Mouse (Mus musculus) cerebellum, adult 18-20 months (tissue): ENCODE measurements at regions not wholly inside any gene's neighbourhood (a gene's known extent, or its start where the extent isn't known, plus 50 kb on each side); places are given as distances from the start of the nearest gene placed in this dataset.

Experiments used
- DNase-seq, 2 experiments: peaks; one replicate each; pipeline ENCODE4 v3.0.0; 2021

DNA sequence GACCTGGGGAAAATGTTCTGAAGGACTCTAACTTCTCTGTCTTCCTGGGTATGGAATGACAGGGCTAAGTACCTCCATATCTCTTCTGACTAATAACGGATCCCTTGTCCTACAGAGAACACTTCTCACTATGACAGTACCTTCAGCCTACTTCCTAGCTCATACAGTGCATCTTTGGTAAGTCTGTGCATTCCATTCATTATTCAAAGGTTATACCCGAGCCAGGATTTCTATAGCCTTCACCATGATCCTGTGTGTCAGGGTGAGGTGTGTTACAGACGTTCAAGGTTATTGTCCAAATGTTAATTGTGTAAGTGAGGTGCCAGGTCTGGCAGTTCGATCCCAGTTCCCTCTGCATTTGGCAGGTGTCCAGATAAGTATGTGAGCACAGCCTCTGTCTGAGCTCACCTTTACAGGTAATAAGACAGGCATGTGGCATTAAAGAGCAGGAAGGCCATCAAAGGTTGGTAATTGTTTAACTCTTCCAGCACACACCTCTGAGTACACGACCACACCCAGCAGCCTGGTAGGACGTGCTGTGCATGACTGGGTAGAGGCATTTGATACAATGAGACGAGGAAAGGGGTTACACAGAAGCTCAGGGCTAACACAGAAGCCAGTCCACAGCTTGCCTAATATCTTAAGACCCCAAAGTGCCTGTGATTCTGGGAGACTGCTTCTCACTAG, 96.3 kb upstream of the Bmp2 start:
- no peak for DNase-seq

DNA sequence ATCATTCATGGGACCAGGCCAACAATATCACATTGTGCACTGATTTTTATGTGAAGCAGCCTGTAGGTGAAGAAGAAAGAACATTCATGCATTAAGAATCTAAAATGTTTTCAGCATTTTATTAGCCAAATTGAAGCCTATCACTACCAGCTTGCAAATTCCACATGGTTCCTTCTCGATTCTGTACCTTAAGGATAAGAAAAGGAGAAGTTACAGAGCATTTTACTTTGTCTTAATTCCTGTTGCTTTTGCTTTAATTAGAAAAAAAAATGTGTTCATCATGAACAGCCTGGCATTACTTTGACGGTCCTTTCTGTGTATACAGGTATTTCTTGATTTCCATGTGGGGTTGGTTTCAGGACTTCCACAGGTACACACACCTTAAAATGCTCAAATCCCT, 95.2 kb upstream of the Bmp2 start:
- no peak for DNase-seq

DNA sequence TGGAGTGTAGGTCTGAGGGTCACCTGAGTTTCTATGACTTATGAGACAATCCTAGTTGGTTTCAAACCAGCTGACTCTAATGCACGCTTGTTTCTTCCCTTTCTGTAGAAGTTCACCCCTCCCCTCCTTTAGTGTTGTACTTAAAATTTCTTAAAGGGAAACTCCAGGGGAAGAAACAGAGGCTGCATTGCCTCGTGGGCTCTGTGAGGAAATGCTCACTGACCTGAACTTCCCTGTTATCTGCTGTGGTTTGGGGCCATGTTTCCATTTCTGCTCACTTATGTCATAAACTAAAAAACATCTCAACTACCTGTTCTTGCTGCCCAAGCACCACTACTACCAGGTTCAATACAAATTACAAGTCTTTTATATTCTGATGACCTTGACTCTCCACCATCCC, 93.2 kb upstream of the Bmp2 start:
- DNase-seq: no peak

DNA sequence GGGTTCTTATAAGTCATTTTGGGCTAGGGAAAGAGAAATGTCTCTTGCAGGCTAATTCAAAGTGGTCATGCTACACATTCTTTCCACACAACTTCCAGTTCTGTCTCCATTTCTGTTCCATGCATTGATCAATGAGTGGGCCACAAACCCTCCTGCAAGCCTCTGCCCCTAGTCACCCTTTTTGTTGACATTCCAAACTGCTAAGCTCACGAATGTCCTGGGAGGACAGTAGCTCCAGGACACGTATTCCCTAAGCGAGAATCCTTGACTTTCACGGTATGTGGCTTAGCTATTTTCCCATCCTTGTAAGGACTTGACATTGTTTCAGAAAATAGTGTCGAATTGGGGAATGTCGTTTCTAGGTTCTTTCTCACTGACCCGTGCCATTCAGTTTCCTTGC, 91.1 kb upstream of the Bmp2 start:
- no peak for DNase-seq

DNA sequence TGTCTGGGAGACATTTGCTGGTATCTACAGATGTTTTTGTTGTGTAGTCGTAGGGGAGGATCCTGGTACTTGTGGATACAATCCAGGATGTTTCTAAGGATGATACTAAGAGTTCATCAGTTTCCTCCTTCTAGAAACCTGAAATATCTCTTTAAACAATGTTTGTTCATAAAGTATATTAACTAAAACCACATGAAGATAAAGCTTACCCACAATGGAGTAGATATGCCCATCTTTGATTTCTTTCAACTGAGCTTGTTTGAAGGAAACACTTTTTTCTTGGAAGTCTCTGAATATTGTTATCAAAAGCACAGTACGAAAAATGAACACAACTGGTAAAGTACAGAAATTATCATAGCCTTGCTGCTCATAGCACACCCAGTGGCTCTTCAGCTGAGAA, 89.6 kb upstream of the Bmp2 start:
- no peak for DNase-seq

DNA sequence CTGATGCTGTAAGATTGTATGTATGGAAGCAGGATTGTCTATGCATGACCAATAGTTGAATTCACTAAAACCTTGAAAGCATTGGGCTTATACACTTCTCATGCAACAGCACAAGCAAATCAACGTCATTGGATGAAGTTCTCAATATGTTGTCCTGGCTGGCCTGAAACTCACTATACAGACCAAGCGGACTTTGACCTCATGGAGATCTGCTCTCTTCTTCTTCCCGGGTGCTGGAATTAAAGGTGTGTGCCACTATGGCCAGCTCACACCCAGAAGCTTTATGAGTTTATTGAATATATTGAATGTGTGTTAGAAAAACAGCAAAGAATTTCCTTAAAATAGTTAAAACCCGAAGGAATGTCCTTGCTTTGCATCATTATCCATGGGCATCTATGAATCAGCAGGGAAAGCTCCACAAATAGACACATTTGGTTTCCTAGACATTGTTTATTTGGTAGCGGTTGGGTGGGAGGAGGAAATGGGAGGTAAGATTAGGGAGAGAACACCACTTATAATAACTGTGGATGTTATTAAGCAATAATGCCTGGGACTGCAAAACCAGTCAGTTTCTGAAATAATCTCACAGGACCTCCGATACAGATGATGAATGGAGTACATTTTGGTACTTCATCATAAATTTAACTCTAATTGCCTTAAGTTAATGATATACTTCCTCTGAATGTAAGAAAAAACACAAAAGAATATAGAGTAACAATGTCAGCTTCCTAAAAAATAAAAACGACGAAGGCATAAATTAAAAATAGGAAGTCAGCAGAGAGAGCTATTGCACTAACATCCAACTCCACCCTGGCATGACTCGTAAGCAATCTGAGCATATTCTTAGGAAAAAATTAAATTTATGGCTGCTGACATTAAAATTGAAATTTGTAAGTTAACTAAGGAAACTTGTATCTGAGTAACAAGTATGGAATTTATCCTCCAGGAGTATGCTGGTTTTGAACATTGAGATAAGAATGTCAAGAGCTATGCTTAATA, 84.5 kb upstream of the Bmp2 start:
- no peak for DNase-seq

DNA sequence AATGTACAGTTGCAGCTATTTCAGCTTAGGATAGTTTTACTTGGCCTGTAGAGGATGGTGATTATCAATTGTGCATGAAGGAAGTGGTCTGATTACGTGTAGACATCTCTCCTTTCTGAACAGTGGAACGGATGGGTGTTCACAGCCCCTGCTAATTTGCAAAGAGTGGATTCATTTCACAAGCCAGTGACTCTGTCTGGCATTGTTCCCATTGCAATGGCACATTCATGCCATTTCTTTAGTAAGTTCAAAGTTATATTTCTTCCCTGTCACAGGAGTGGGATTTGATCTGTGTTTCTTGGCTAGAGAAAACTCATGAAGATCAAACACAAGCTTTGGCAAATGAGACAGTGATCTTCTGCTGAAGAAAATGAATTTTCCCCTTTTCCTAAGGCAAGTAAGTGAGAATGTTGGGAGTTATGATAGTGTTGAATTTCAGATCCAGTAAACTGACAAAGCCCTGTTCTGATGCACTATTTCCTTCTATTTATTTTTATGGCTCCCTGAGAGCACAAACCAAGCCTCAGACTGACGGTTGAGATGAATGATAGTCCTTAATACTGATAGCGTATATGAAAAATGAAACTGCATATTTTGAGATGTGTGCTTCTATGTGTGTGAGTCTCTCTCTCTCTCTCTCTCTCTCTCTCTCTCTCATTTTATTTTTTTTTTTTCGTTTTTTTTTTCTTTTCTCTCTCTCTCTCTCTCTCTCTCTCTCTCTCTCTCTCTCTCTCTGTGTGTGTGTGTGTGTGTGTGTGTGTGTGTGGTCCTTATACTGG, 78.8 kb upstream of the Bmp2 start:
- no peak for DNase-seq

DNA sequence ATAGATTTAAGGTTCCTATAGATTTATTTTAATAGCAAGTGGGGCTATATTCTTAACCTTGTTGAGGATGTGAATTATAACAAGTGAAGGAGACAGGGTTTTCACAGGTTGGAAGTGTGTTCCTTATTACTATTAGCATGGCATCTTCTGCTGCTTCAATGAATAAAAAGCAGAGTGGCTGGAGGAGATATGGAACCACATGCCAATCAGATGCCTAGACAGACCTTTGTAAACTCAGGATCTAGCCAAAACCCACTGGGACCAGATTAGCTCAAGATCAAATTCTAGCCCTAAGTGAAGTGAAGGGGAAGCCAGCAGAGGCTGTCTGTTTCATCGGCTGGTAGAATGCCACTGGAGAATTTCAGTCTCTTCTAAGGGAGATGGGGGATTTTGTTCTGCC, 77.8 kb upstream of the Bmp2 start:
- DNase-seq: no peak

DNA sequence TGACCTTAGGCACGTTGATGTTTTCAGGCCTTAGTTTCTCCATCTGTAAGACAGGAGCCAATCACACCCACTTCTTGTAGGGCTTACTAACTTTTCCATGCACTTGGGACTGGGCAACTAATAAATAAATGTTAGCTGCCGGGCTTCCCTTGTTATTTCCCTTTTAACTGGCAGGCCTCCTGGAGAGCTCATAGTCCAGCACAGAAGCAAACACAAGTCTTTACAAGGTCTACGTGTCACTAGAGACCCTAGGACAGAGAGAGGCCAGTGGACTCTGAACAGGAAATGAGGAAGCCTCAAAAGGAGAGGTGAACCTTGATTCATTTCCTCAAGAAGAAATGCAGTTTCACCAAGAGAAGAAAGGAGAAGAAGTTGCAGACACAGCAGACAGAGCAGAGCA, 71.1 kb upstream of the Bmp2 start:
- no peak for DNase-seq

DNA sequence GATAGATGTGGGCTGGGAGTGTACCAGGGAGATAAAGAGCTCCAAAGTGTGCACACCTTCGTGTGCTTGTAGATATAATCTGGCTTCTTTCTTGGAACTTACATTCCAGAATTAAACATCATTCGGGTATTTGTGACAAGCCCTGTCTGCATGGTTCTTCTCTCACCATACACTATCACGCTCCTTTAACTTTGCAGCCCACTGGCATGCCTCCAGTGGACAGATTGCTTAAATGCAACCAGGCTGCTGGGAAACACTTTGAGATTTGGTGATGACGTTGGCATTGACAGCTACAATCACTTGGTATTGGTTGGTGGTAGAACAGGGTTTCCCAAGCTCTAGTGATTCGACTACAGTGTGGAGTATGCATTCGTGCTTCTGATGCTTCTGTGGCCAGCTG, 70.7 kb upstream of the Bmp2 start:
- DNase-seq: no peak

DNA sequence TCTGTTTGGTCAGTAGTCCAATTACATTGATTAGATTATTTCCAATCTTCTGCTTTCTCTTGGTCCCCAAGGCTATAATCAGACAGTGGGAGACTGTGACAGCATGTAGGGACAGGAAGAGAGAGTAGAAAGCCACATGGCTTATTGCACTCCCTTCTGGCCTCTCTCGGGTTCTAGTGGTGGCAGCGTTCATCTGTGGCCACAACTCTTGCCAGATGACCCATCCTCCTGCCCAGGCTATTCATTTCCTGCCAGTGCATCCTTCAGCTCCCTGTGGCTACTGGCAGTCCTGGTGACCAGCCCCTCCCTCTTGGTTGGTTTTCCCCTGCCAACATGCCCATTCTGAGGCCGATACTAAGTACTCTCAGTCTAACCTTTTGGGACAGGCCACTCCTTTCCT, 70.2 kb upstream of the Bmp2 start:
- peak; percentile 7 to 11 for DNase-seq

DNA sequence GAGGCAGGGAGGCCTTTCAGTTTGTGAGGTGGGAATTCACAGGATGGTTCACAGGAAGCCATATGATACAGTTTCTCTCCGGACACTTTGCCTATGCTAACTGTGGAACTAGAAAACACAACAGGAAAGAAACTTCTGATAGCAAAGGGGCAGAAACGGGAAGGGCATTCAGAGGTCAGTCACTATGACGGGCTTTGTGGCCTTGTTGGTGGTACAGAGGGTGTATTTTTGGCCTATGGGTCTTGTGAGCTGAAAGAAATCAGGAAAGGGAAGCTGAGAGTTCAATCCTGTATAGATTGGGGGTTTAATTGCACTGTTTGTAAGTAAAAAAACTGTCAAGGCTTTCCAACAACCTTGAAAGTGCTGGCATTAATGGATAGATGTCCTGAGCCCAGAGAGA, 56.5 kb upstream of the Bmp2 start:
- no peak for DNase-seq

DNA sequence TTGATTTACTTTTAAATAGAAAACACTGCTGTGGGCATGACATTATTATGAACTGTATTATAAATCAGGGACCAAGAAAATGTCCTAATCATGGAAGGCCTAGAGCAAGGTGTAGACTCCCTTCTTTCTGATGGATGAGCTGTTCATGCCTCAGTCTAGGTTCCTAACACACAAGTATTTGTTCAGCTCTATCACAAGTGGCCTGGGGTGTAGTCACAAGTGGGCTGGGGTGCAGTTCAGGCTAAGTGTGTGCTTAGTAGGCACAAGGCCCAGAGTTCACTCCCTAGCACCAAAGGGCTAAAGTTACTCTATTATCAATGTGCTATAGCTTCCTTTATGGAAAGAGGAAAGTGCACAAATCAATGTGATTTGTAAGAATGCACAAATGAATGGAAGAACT, 55.6 kb upstream of the Bmp2 start:
- DNase-seq: no peak

DNA sequence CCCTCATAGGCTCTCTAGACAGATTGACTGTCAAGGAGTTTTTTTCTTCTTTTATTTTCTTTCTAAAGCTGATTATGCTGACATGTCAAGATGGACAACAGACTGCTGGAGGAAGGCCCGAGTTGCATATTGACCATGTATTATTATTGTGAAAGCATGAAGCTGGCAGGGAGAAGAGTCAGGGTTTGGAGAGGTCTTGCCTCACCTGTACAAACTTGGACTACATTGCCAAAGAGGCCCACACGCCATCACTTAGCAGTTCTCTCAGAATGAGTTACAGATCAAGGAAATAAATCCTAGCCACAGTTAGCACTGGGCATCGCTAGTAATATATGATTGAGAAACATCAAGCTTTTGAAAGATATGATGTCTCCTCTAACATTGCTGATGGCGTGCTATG, 54.9 kb upstream of the Bmp2 start:
- DNase-seq: no peak

DNA sequence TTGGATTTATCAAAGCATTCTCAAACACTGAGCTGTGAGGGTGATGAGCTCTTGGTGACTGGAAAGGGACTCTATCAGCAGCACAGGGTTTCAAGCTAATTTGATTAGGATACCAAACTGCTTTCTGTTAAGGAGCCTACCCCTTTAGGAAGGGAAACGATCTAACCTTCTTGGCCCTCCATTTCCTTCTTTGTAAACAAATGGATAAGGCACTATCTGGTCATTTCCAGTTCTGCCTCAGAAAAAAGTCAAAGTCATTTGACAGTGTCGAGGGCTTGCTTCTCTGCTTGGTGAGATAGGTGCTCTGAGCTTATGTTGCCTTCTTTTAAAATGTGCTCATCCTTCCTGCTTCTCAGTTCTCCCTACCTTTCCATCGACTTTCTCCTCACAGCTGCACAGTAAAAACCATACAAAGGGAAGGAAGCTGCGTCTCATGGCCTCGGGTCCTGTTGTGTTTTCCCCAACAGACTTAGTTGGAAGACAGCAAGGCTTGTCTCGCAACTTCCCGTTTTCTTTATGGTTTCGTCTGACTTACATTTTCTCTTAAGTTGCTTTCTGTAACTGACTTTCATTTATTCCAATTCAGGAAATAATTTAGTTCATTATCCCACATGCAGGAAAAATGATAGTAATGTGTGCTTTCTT, 54.3 kb upstream of the Bmp2 start:
- no peak for DNase-seq

DNA sequence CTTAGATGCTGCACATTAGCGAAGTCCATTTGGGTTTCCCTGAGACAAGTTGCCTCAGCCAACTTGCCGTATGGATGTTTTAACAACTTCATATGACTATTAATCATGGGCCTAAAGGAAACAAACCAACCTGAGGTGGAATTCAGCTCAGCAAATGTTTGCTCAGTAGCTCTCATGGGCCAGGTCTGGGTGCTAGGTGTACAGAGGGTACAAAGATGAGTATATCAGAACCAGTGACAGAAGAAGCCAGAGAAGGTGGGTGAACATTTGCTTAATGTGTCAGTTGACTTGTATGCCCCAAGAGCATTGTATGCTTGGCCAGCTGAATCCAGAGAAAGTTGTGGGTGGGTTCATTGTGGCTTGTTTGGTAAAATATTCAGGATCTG, 53.8 kb upstream of the Bmp2 start:
- DNase-seq: no peak

DNA sequence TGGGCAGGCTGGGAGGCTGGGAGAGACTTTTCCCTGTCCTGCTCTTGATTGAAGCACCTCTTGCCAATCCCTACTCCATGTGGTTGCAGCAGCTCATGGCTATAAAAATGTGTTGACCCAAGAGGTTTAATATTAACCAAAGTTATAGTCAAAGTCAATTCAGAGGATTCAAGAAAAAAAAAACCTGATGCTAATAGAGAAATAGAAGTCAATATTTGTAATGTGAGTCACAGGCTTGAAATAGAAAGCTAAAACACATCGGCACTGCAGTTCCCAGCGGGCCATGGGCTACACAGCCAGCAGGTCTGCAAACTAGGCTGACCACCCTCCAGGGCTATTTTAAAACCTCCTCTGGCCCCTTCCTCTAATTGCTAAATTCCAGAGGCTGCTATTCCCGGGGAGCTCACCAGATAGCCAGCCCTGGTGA, 53.2 kb upstream of the Bmp2 start:
- DNase-seq: no peak

DNA sequence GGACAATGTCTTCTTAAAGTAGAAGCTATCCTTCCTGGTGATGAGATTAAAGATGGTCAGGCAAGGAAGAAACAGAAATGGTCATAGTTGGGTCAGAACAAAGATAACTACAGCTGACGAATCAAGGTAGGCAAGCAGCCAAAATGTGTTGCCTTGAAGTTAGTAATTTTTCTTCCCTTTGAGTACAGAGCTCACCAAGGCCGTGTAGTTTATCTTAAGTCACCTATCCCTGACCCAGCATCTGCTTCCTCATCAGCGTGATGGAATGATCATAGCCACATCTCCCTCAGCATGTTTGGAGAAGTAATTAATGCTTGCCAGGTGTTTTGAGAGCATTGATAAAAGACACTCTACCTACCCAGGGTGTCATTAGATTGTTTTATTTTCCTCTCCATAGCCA, 52.1 kb upstream of the Bmp2 start:
- no peak for DNase-seq
